Mouse (Mus musculus) heart, embryonic 14.5 days (tissue): ENCODE data around the gene Pdhx. TPM values are rescaled to one million over a fixed set of nuclear protein-coding genes. Genes with fewer than 3 reads are reported as not detected.

Experiments used
- ATAC-seq: fragments of 200-750 bp; cut with Nextera tagmentation; 2 replicates; pipeline ENCODE4 v1.8.0; 2017; ENCODE audit warnings: low read depth, moderate TSS enrichment; ENCODE audit not compliant: insufficient number of reproducible peaks, insufficient read depth, low FRiP score
- H3K27ac ChIP-seq, 2 experiments: fragments of 200-500 bp in 1 of 2; fragments of 300-500 bp in 1 of 2; sonication (generic) in 1 of 2; replicated peaks in 1 of 2; 2 replicates each; pipeline ENCODE4 v1.5.1; 2012 to 2014; ENCODE audit warnings: low read depth in 2 of 2, low read length in 2 of 2, control low read depth in 1 of 2, mild to moderate bottlenecking in 1 of 2, mixed read lengths in 1 of 2; ENCODE audit not compliant: control insufficient read depth in 1 of 2, insufficient read depth in 1 of 2
- H3K27me3 ChIP-seq: fragments of 300-500 bp; sonication (generic); 2 replicates; pipeline ENCODE4 v1.6.1; 2014; ENCODE audit warnings: mild to moderate bottlenecking, low read length, control low read depth; ENCODE audit not compliant: control insufficient read depth, insufficient read depth
- H3K36me3 ChIP-seq: fragments of 300-500 bp; sonication (generic); 2 replicates; pipeline ENCODE4 v1.6.1; 2014; ENCODE audit warnings: mild to moderate bottlenecking, control low read depth, low read length, mixed read lengths; ENCODE audit not compliant: control insufficient read depth, insufficient read depth
- H3K4me1 ChIP-seq, 2 experiments: fragments of 200-500 bp in 1 of 2; fragments of 300-500 bp in 1 of 2; sonication (generic) in 1 of 2; 2 replicates each; pipeline ENCODE4 v1.6.1; 2012 to 2014; ENCODE audit warnings: low read length in 2 of 2, control low read depth in 1 of 2, mixed read lengths in 1 of 2; ENCODE audit not compliant: control insufficient read depth in 2 of 2, insufficient read depth in 2 of 2
- H3K4me2 ChIP-seq: fragments of 300-500 bp; sonication (generic); 2 replicates; pipeline ENCODE4 v1.6.1; 2014; ENCODE audit warnings: mild to moderate bottlenecking, low read length
- H3K4me3 ChIP-seq, 2 experiments: fragments of 200-500 bp in 1 of 2; fragments of 300-500 bp in 1 of 2; sonication (generic) in 1 of 2; 2 replicates each; pipeline ENCODE4 v1.5.1; 2012 to 2014; ENCODE audit warnings: low read length in 2 of 2, mild to moderate bottlenecking in 2 of 2, control low read depth in 1 of 2, low read depth in 1 of 2, moderate library complexity in 1 of 2; ENCODE audit not compliant: control insufficient read depth in 1 of 2, insufficient read depth in 1 of 2
- H3K9ac ChIP-seq: fragments of 300-500 bp; sonication (generic); 2 replicates; pipeline ENCODE4 v1.6.1; 2014; ENCODE audit warnings: mild to moderate bottlenecking, low read length
- H3K9me3 ChIP-seq: fragments of 300-500 bp; sonication (generic); 2 replicates; pipeline ENCODE4 v1.6.1; 2016; ENCODE audit warnings: low read length, control low read depth; ENCODE audit not compliant: control insufficient read depth
- WGBS: fragments of 180-500 bp; shearing (Covaris S2); extraction: QIAGEN DNeasy Blood & Tissue Kit; methylation state at CpG from one replicate; pipeline ENCODE4 v1.1.7; 2014; 5-methylcytosine and 5-hydroxymethylcytosine counted together
- polyA plus RNA-seq: library from polyadenylated mRNA; unstranded; fragments of >200 nt; fragmentation: Nextera tagmentation; extraction: Ambion mirVana; gene quantifications from 2 replicates; pipeline ENCODE4 v1.2.1, GENCODE M21; 2014

Gene Pdhx
- polyA plus RNA-seq, 1 experiment from 2014 or later = 52.9 TPM

- H3K36me3 ChIP-seq = no peaks in the 10 kb centered on the region
- ATAC-seq = no peak
Measured at GRCm38 (mm10) chr2:102998356-102998755, 75.0 kb downstream of the Pdhx start.

GRCm38 (mm10) chr2:102997874-102998273 lies 75.4 kb downstream of the Pdhx start:
- Histone ChIP-seq H3K4me3 (no peak overlapping the region), H3K9me3 (no peaks in the 10 kb centered on the region), H3K27me3 (no peaks in the 10 kb centered on the region), H3K27ac (no peak overlapping the region), H3K4me1 (no peaks in the 10 kb centered on the region), H3K36me3 (no peaks in the 10 kb centered on the region), H3K9ac (no peak overlapping the region), H3K4me2 (no peak overlapping the region)
- no peak for ATAC-seq
- 88% methylated on average over 1 of the region's 1 CpGs for WGBS

More at GRCm38 (mm10) chr2:102998356-102998755, 75.0 kb downstream of the Pdhx start:
- no peak overlapping the region for H3K4me2 ChIP-seq
- no peak overlapping the region for H3K27ac ChIP-seq
- H3K27me3 ChIP-seq = no peaks in the 10 kb centered on the region
- no peak overlapping the region for H3K4me3 ChIP-seq
- no peak overlapping the region for H3K9ac ChIP-seq
- 64% methylated on average over 5 of the region's 5 CpGs for WGBS
- no peaks in the 10 kb centered on the region for H3K9me3 ChIP-seq
- H3K4me1 ChIP-seq = no peaks in the 10 kb centered on the region

GRCm38 (mm10) chr2:102993841-102994607 lies 79.3 kb downstream of the Pdhx start:
- Histone ChIP-seq H3K4me2 (no peak overlapping the region), H3K36me3 (no peaks in the 10 kb centered on the region), H3K4me3 (no peak overlapping the region), H3K27ac (no peak overlapping the region), H3K9ac (no peak overlapping the region), H3K4me1 (no peaks in the 10 kb centered on the region), H3K9me3 (no peaks in the 10 kb centered on the region), H3K27me3 (no peaks in the 10 kb centered on the region)
- WGBS = 83% methylated on average over 3 of the region's 3 CpGs
- ATAC-seq = no peak

- H3K9ac ChIP-seq = no peak overlapping the region
- H3K27me3 ChIP-seq = no peaks in the 10 kb centered on the region
- H3K27ac ChIP-seq = no peak overlapping the region
- no peak overlapping the region for H3K4me2 ChIP-seq
- no peaks in the 10 kb centered on the region for H3K4me1 ChIP-seq
- no peak overlapping the region for H3K4me3 ChIP-seq
- H3K36me3 ChIP-seq = no peaks in the 10 kb centered on the region
- no peak for ATAC-seq
- WGBS = 79% methylated on average over 6 of the region's 6 CpGs
- H3K9me3 ChIP-seq = no peaks in the 10 kb centered on the region
Measured at GRCm38 (mm10) chr2:102992405-102992804, 80.9 kb downstream of the Pdhx start.

GRCm38 (mm10) chr2:102990301-102990702 lies 83.0 kb downstream of the Pdhx start:
- WGBS = 46% methylated on average over 2 of the region's 2 CpGs
- no peak overlapping the region for H3K4me2 ChIP-seq
- no peak for ATAC-seq

GRCm38 (mm10) chr2:102989446-102989845 lies 83.9 kb downstream of the Pdhx start:
- no peak overlapping the region for H3K27ac ChIP-seq
- H3K36me3 ChIP-seq = no peaks in the 10 kb centered on the region
- H3K4me2 ChIP-seq = no peak overlapping the region
- no peak overlapping the region for H3K4me3 ChIP-seq
- no peaks in the 10 kb centered on the region for H3K27me3 ChIP-seq
- ATAC-seq = no peak
- 86% methylated on average over 1 of the region's 1 CpGs for WGBS
- no peak overlapping the region for H3K9ac ChIP-seq
- no peaks in the 10 kb centered on the region for H3K9me3 ChIP-seq
- peaks cover 0 to 3% of the 10 kb centered on the region in 2 experiments; a peak in 1 of 4 replicates for H3K4me1 ChIP-seq

More at GRCm38 (mm10) chr2:102990301-102990702, 83.0 kb downstream of the Pdhx start:
- peaks cover 0 to 3% of the 10 kb centered on the region in 2 experiments; a peak in 1 of 4 replicates for H3K4me1 ChIP-seq
- no peak overlapping the region for H3K27ac ChIP-seq
- no peaks in the 10 kb centered on the region for H3K9me3 ChIP-seq
- no peaks in the 10 kb centered on the region for H3K36me3 ChIP-seq
- H3K27me3 ChIP-seq = no peaks in the 10 kb centered on the region
- no peak overlapping the region for H3K9ac ChIP-seq
- H3K4me3 ChIP-seq = no peak overlapping the region

GRCm38 (mm10) chr2:102987708-102988010 lies 85.7 kb downstream of the Pdhx start:
- 93% methylated on average over 4 of the region's 4 CpGs for WGBS
- H3K9me3 ChIP-seq = no peaks in the 10 kb centered on the region
- ATAC-seq = no peak
- H3K9ac ChIP-seq = no peak overlapping the region
- no peak overlapping the region for H3K27ac ChIP-seq
- H3K36me3 ChIP-seq = no peaks in the 10 kb centered on the region
- peaks cover 0 to 3% of the 10 kb centered on the region in 2 experiments; a peak in 1 of 4 replicates for H3K4me1 ChIP-seq
- no peaks in the 10 kb centered on the region for H3K27me3 ChIP-seq
- no peak overlapping the region for H3K4me3 ChIP-seq
- no peak overlapping the region for H3K4me2 ChIP-seq
